Mouse (Mus musculus): ENCODE results near the gene Gpr31b.
A peak's percentile ranks its signal among the peaks of the same experiment; 100 is the strongest.
"Not testable (repeated sequence)": the region's sequence is repeated elsewhere in the genome, so short reads cannot be mapped to it uniquely, and the experiment has no call there.

Gene Gpr31b

GRCm38 (mm10) chr17:13052124-13052813 lies at the start of gene Gpr31b:
Gene Gpr31b (minus strand): TSS chr17:13052296.
- DNase-seq (ENCODE audit: extremely low read depth, low read depth, low spot score), result not testable (repeated sequence)

- DNase-seq (ENCODE audit: extremely low read depth, low read depth, low spot score), result not testable (repeated sequence)
Observed at GRCm38 (mm10) chr17:13092960-13093359, 40.9 kb upstream of the Gpr31b start.

GRCm38 (mm10) chr17:13092100-13092764 lies 40.1 kb upstream of the Gpr31b start:
- DNase-seq (ENCODE audit: extremely low read depth, low read depth, low spot score), result not testable (repeated sequence)

DNA sequence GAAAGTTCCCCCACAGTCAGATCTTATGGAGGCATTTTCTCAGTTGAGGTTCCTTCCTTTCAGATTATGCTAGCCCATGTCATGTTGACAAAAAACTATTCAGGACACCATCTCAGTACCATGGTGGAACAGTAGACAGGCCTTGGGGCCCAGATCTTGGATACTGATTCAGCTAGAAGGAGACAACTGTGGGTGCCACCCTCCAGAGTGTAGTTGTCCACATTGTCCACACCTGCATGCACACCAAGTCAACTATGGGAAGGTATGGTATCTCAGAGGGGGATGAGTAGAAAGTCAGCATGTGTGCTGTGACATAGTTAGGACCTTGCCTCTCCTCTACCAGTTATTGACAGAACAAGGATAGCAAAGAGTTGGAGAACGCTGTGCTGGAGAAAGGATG lies 39.4 kb upstream of the Gpr31b start:
- not testable (repeated sequence) for DNase-seq (ENCODE audit: extremely low read depth, low read depth, low spot score)

- not testable (repeated sequence) for DNase-seq (ENCODE audit: extremely low read depth, low read depth, low spot score)
Observed at GRCm38 (mm10) chr17:13069227-13069626, 17.1 kb upstream of the Gpr31b start.

DNA sequence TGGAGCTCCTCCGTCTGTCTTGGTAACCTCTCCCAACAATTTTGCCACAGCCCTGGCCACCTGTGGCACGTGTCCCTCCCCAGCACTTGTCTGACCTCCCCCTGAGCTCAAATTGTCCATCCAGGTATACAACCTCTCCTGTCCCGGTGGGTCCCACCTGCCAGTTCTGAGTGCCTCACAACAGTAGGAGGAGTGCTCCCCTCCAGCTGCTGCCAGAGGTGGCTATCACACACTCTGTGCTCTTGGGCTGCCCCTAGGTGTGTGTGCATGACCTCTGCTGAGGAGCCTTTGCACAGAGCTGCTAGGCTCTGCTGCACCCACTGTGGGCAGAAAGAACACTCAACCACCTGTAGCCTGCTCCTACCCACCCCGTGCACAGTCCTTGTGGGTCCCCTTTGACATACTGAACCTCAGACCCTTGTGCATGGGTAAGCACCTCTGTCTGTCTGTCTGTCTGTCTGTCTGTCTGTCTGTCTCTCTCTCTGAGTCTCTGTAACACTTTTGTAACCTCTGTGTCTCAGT lies 15.8 kb upstream of the Gpr31b start:
- not testable (repeated sequence) for DNase-seq (ENCODE audit: extremely low read depth, low read depth, low spot score)

GRCm38 (mm10) chr17:13062882-13063281 lies 10.8 kb upstream of the Gpr31b start:
- DNase-seq (ENCODE audit: extremely low read depth, low read depth, low spot score), result not testable (repeated sequence)

DNA sequence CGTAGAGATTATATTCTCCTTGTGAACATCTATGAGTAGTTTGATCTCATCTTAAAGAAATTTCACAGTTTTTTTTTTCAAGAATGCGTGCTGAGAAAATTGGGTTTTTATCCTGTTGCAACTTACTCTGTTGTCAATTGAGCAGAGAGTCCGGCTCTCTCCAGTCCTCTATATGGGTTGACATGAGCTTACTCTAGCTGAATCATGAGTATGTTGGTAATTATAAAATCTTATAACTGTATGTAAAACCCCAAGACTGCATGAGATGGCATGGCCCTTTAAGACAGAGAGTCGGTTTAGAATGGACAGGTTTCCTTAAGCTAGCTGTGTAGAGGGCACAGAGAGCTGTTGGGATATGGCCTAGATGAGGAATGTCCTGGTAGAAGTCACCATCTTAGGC lies 8.7 kb upstream of the Gpr31b start, which contains the start of gene Tcp10b:
Gene Tcp10b (plus strand): TSS at position 301 of the 400 bp plus-strand sequence.
- not testable (repeated sequence) for DNase-seq (ENCODE audit: extremely low read depth, low read depth, low spot score)

GRCm38 (mm10) chr17:13043846-13044673 lies 8.0 kb downstream of the Gpr31b start:
- DNase-seq (ENCODE audit: extremely low read depth, low read depth, low spot score), result not testable (repeated sequence)

GRCm38 (mm10) chr17:13036627-13037192 lies 15.4 kb downstream of the Gpr31b start:
- not testable (repeated sequence) for DNase-seq (ENCODE audit: extremely low read depth, low read depth, low spot score)

DNA sequence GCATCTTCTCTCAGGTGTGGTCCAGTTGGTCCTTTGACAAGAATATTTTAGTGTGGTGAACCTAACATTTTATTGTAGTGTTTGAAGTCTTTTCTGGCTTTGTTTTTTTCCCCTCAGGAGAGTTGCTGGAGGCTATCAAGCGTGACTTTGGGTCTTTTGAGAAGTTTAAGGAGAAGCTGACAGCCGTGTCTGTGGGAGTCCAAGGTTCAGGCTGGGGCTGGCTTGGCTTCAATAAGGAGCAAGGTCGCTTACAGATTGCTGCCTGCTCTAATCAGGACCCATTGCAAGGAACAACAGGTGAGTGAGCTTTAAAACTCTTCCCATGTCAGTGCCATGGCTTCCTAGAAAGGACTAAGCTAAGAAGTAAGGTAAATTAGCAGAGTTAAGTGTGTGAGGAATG lies 38.8 kb downstream of the Gpr31b start:
- no peak for DNase-seq (ENCODE audit: extremely low read depth, low read depth, low spot score)

- DNase-seq (ENCODE audit: extremely low read depth, low read depth, low spot score), result no peak
Observed at GRCm38 (mm10) chr17:13009887-13010286, 42.2 kb downstream of the Gpr31b start.

DNA sequence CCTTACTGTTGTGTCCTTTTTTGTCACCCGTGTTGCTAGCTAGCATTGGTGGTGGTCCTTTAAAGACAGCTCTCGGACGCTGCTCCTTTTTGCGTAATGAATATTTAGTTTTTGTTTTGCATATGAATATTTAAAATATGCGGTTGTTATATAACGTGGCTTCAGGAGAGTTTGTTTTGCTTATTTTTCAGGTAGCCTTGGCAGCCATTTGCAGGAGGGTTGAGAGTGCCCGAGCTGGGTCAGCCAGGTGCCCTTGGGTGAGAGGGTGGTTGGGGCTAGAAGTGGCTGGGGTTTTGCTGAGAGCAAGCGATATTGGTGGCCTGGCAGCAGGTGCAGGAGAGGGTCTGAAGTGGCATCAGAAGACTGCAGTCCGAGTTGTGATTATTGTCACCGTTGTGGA lies 43.6 kb downstream of the Gpr31b start:
- DNase-seq (ENCODE audit: extremely low read depth, low read depth, low spot score), result no peak

DNA sequence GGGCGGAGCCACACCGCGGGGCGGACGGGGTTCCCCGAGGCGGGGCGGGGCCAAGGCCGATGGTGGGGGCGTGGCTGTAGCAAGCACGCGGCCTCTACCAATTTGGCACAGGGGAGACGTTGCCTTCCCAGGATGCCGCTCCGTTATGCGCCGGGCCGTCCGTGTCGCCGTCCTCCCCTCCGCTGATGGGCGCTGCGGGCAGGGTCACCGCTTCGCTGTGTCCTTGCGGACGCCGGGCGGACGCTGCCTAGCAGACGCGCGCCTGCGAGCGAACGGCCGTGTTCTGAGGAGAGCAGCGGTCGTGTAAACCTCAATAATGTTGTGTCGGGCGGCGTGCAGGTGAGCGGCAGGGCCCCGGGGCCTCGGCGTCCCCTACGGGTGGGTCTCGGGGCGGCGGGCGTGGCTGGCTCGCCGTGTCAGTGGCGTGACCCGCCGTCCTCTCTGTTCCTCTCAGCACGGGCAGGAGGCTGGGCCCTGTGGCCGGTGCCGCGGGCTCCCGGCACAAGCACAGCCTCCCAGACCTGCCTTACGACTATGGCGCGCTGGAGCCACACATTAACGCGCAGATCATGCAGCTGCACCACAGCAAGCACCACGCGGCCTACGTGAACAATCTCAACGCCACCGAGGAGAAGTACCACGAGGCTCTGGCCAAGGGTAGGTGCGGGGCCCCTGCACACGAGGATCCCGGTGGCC lies 44.2 kb downstream of the Gpr31b start:
- peak; percentile 46 for DNase-seq (ENCODE audit: extremely low read depth, low read depth, low spot score)

GRCm38 (mm10) chr17:13006984-13007383 lies 45.1 kb downstream of the Gpr31b start:
- no peak for DNase-seq (ENCODE audit: extremely low read depth, low read depth, low spot score)

DNA sequence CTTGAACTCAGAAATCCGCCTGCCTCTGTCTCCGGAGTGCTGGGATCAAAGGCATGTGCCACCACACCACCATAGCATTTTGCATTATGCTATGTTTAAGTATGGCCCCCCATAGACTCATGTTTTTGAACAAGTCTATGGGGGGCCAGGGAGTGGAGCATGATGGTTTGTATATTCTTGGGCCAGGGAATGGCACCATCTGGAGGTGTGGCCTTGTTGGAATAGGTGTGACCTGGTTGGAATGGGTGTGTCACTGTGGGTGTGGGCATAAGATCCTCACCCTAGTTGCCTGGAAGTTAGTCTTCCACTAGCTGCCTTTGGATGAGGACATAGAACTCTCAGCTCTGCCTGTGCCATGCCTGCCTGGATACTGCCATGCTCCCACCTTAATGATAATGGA lies 45.5 kb downstream of the Gpr31b start, which contains the start of gene Sod2:
Gene Sod2 (plus strand): TSS at position 301 of the 400 bp plus-strand sequence.
- not testable (repeated sequence) for DNase-seq (ENCODE audit: extremely low read depth, low read depth, low spot score)

GRCm38 (mm10) chr17:13004436-13004835 lies 47.7 kb downstream of the Gpr31b start:
- DNase-seq (ENCODE audit: extremely low read depth, low read depth, low spot score), result not testable (repeated sequence)

DNA sequence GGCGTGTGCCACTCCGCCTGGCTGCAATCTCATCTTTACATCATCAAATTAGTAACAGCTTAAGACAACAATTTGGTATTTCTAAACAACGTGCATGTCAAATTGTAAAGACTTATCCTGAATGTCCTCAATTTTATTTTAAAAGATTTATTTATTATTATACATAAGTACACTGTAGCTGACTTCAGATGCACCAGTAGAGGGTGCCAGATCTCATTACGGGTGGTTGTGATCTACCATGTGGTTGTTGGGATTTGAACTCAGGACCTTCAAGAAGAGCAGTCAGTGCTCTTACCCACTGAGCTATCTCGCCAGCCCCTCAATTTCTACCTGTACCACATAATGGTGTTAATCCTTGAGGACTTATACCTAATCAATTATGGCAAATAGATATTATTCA lies 49.9 kb downstream of the Gpr31b start:
- not testable (repeated sequence) for DNase-seq (ENCODE audit: extremely low read depth, low read depth, low spot score)
